Mouse (Mus musculus) retina, adult 2 months (tissue): ENCODE measurements around the gene Ugt1a8.

Source experiments
- DNase-seq: peaks from one replicate; pipeline ENCODE4 v3.0.0-alpha.2; 2012; ENCODE audit warnings: low read depth, low spot score

Ugt1a8 gene

GRCm38 (mm10) chr1:88235046-88235893 is 147.7 kb downstream of the Ugt1a8 start:
- no peak for DNase-seq

- no peak for DNase-seq
Observed at GRCm38 (mm10) chr1:88235894-88236415, 148.3 kb downstream of the Ugt1a8 start.

- DNase-seq, result no peak
Observed at GRCm38 (mm10) chr1:88237311-88237710, 149.7 kb downstream of the Ugt1a8 start.

GRCm38 (mm10) chr1:88238771-88239170 is 151.2 kb downstream of the Ugt1a8 start:
- no peak for DNase-seq

GRCm38 (mm10) chr1:88240072-88240471 is 152.5 kb downstream of the Ugt1a8 start:
- no peak for DNase-seq

- no peak for DNase-seq
Observed at GRCm38 (mm10) chr1:88240579-88240978, 153.0 kb downstream of the Ugt1a8 start.

- no peak for DNase-seq
Observed at GRCm38 (mm10) chr1:88243861-88244260, 156.2 kb downstream of the Ugt1a8 start.

GRCm38 (mm10) chr1:88245881-88246280 is 158.3 kb downstream of the Ugt1a8 start:
- DNase-seq, result no peak

- DNase-seq, result no peak
Observed at GRCm38 (mm10) chr1:88246386-88246785, 158.8 kb downstream of the Ugt1a8 start.

GRCm38 (mm10) chr1:88247660-88248059 is 160.0 kb downstream of the Ugt1a8 start:
- DNase-seq, result no peak

GRCm38 (mm10) chr1:88248658-88249057 is 161.0 kb downstream of the Ugt1a8 start:
- no peak for DNase-seq

GRCm38 (mm10) chr1:88249596-88249995 is 162.0 kb downstream of the Ugt1a8 start:
- DNase-seq, result no peak

- DNase-seq, result no peak
Observed at GRCm38 (mm10) chr1:88250023-88250422, 162.4 kb downstream of the Ugt1a8 start.

GRCm38 (mm10) chr1:88253106-88253505 is 165.5 kb downstream of the Ugt1a8 start:
- DNase-seq, result no peak

- DNase-seq, result no peak
Observed at GRCm38 (mm10) chr1:88253540-88253939, 165.9 kb downstream of the Ugt1a8 start.

- DNase-seq, result no peak
Observed at GRCm38 (mm10) chr1:88254793-88255465, 167.3 kb downstream of the Ugt1a8 start.

- no peak for DNase-seq
Observed at GRCm38 (mm10) chr1:88255466-88255857, 167.8 kb downstream of the Ugt1a8 start.

- no peak for DNase-seq
Observed at GRCm38 (mm10) chr1:88255989-88256754, 168.6 kb downstream of the Ugt1a8 start.

- DNase-seq, result no peak
Observed at GRCm38 (mm10) chr1:88256886-88257663, 169.5 kb downstream of the Ugt1a8 start.

- DNase-seq, result no peak
Observed at GRCm38 (mm10) chr1:88257681-88258080, 170.1 kb downstream of the Ugt1a8 start.

- no peak for DNase-seq
Observed at GRCm38 (mm10) chr1:88258361-88258760, 170.7 kb downstream of the Ugt1a8 start.
